Mouse (Mus musculus): Measurements from ENCODE around the gene Kat7.
A peak's percentile ranks its signal among the peaks of the same experiment; 100 is the strongest.

- TF ChIP-seq CTCF (IDR thresholded peaks at IDR 0.05; ENCODE audit: extremely low read depth, insufficient read depth, low read length) (peak; percentile 88), POLR2A (IDR thresholded peaks at IDR 0.05; ENCODE audit: extremely low read depth, insufficient read depth, low read length) (no peak)
Observed at GRCm38 (mm10) chr11:95259088-95259849, 50.8 kb downstream of the Kat7 start.
